Mouse (Mus musculus) heart, embryonic 12.5 days (tissue): Measurements from ENCODE around the gene Pank3. TPM values are rescaled to one million over a fixed set of nuclear protein-coding genes. Genes with fewer than 3 reads are reported as not detected.

Experiments
- ATAC-seq: fragments of 200-750 bp; cut with Nextera tagmentation; 2 replicates; pipeline ENCODE4 v1.8.0; 2017; ENCODE audit warnings: moderate TSS enrichment, moderate library complexity; ENCODE audit not compliant: insufficient number of reproducible peaks, low FRiP score
- H3K27ac ChIP-seq: fragments of 300-500 bp; sonication (generic); 2 replicates; pipeline ENCODE4 v1.5.1; 2016; ENCODE audit warnings: mild to moderate bottlenecking, moderate library complexity; ENCODE audit not compliant: poor library complexity, severe bottlenecking
- H3K27me3 ChIP-seq: fragments of 300-500 bp; sonication (generic); replicated peaks from 2 replicates; pipeline ENCODE4 v1.6.1; 2016; ENCODE audit warnings: mild to moderate bottlenecking, moderate library complexity
- H3K36me3 ChIP-seq: fragments of 300-500 bp; sonication (generic); 2 replicates; pipeline ENCODE4 v1.6.1; 2016; ENCODE audit warnings: mild to moderate bottlenecking, moderate library complexity
- H3K4me1 ChIP-seq: fragments of 300-500 bp; sonication (generic); replicated peaks from 2 replicates; pipeline ENCODE4 v1.6.1; 2016; ENCODE audit warnings: mild to moderate bottlenecking
- H3K4me2 ChIP-seq: fragments of 300-500 bp; sonication (generic); 2 replicates; pipeline ENCODE4 v1.6.1; 2016; ENCODE audit warnings: mild to moderate bottlenecking, moderate library complexity
- H3K4me3 ChIP-seq: fragments of 300-500 bp; sonication (generic); 2 replicates; pipeline ENCODE4 v1.5.1; 2016; ENCODE audit warnings: mild to moderate bottlenecking
- H3K9ac ChIP-seq: fragments of 300-500 bp; sonication (generic); 2 replicates; pipeline ENCODE4 v1.6.1; 2016; ENCODE audit warnings: mild to moderate bottlenecking, moderate library complexity
- H3K9me3 ChIP-seq: fragments of 300-500 bp; sonication (generic); replicated peaks from 2 replicates; pipeline ENCODE4 v1.6.1; 2016; ENCODE audit warnings: mild to moderate bottlenecking, moderate library complexity
- WGBS: fragments of 180-500 bp; shearing (Covaris S2); methylation state at CpG from one replicate; pipeline ENCODE4 v1.1.7; 2016; 5-methylcytosine and 5-hydroxymethylcytosine counted together
- polyA plus RNA-seq: library from polyadenylated mRNA; unstranded; fragments of >200 nt; fragmentation: Nextera tagmentation; extraction: Ambion mirVana; gene quantifications from 2 replicates; pipeline ENCODE4 v1.2.1, GENCODE M21; 2016

Gene Pank3
- polyA plus RNA-seq, 1 experiment from 2014 or later: 15.0 TPM

GRCm38 (mm10) chr11:35754906-35755418 lies 14.3 kb upstream of the Pank3 start:
- Histone ChIP-seq H3K4me1 (peaks cover 1% of the 10 kb centered on the region; the same call in 1 of the 2 replicates), H3K27me3 (no peaks in the 10 kb centered on the region), H3K4me3 (no peak overlapping the region), H3K4me2 (no peak overlapping the region), H3K9me3 (no peaks in the 10 kb centered on the region), H3K36me3 (no peaks in the 10 kb centered on the region), H3K9ac (no peak overlapping the region), H3K27ac (no peak overlapping the region)
- 89% methylated on average over 4 of the region's 4 CpGs for WGBS
- ATAC-seq: no peak

DNA sequence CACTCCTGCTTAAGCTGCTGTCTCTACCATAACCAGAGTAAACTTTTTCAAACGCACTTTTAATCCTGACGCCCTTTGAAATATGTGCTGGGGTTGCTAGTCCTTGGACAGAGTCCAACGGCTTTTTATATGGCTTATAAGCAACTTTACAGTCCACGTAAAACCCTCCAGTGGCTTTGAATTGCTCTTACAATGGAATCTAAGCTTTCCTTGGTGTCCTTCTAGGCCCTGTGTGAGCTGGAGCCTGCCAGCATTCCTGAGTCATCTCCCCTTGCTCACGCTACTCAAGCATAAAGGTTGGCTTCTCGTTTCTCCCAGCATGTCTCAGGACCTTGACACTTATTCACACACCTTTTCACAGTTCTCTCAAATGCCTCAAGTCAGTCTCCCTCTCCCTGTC lies 13.7 kb upstream of the Pank3 start:
- H3K9ac ChIP-seq: no peak overlapping the region
- H3K27me3 ChIP-seq: 0 out of 2 replicates have a peak, but pooled peaks cover under 1% of the 10 kb centered on the region
- WGBS: 62% methylated on average over 6 of the region's 6 CpGs
- H3K4me2 ChIP-seq: no peak overlapping the region
- no peak for ATAC-seq
- peaks cover 4% of the 10 kb centered on the region; the same call in 1 of the 2 replicates for H3K4me1 ChIP-seq
- no peak overlapping the region for H3K27ac ChIP-seq
- H3K9me3 ChIP-seq: no peaks in the 10 kb centered on the region
- H3K4me3 ChIP-seq: no peak overlapping the region
- H3K36me3 ChIP-seq: no peaks in the 10 kb centered on the region

- H3K4me2 ChIP-seq: no peak overlapping the region
- no peak overlapping the region for H3K9ac ChIP-seq
- no peak overlapping the region for H3K27ac ChIP-seq
- 71% methylated on average over 11 of the region's 11 CpGs for WGBS
- H3K36me3 ChIP-seq: no peaks in the 10 kb centered on the region
- 0 out of 2 replicates have a peak, but pooled peaks cover 4% of the 10 kb centered on the region for H3K27me3 ChIP-seq
- no peaks in the 10 kb centered on the region for H3K9me3 ChIP-seq
- H3K4me3 ChIP-seq: no peak overlapping the region
- ATAC-seq: no peak
- peaks cover 4% of the 10 kb centered on the region; the same call in 1 of the 2 replicates for H3K4me1 ChIP-seq
Measured at GRCm38 (mm10) chr11:35756411-35757303, 12.6 kb upstream of the Pank3 start.

DNA sequence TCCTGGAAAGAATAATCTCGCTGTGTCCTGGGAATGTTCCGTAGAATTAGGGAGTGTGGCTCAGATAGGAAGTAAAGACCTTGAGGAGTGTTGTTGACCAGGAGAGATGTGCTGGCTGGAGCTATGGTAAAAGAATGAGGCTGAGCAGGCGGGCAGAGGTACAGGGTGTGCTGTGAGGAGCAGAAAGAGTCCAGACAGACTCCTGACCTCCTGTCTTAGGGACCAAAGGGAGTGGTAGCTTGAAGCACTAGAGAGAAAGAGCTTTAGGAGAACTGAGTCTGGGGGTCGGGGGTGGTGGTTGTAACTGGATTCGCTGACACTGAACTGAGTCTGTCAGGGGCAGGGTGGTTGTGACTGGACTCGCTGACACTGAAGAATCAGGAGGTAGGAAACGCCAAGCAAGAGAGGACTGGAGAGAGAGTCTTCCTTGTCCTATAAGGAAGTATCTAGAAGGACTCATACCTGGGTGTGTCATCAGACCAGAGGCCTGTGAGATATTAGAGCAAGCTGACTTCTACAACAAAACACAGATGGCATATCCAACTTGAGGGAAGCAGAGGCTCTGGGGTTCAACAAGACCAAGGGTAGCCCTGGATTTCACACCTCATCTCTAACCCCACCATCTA lies 9.2 kb upstream of the Pank3 start:
- Histone ChIP-seq H3K9ac (no peak overlapping the region), H3K9me3 (no peaks in the 10 kb centered on the region), H3K27ac (no peak overlapping the region), H3K4me3 (no peak overlapping the region), H3K4me1 (peaks cover 4% of the 10 kb centered on the region; the same call in 1 of the 2 replicates), H3K36me3 (no peaks in the 10 kb centered on the region), H3K27me3 (0 out of 2 replicates have a peak, but pooled peaks cover 4% of the 10 kb centered on the region), H3K4me2 (no peak overlapping the region)
- ATAC-seq: no peak
- WGBS: 48% methylated on average over 7 of the region's 7 CpGs

DNA sequence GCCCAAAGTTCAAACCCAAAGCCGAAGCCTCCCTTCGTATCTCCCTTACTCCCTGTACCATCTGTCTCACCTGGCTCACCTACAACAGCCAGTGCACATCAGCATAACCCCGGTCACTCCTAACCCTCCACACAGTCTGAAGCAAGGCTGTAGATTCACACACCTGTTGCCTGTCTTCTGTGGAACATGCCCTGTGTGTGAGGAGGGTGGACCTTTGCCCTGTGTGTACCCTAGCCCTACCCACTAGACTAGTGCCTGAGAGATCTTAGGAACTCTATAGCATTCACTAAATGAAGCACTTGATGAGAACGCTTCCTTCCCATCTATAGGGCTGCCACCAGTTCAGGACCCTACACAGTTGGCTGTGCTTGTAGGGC lies 8.7 kb upstream of the Pank3 start:
- H3K4me2 ChIP-seq: no peak overlapping the region
- no peak for ATAC-seq
- H3K9me3 ChIP-seq: no peaks in the 10 kb centered on the region
- H3K4me1 ChIP-seq: peaks cover 4% of the 10 kb centered on the region; the same call in 1 of the 2 replicates
- H3K36me3 ChIP-seq: no peaks in the 10 kb centered on the region
- WGBS: 91% methylated on average over 4 of the region's 4 CpGs
- 0 out of 2 replicates have a peak, but pooled peaks cover 4% of the 10 kb centered on the region for H3K27me3 ChIP-seq
- H3K27ac ChIP-seq: no peak overlapping the region
- H3K9ac ChIP-seq: no peak overlapping the region
- no peak overlapping the region for H3K4me3 ChIP-seq

- ATAC-seq: no peak
Measured at GRCm38 (mm10) chr11:35766845-35767244, 2.4 kb upstream of the Pank3 start.

DNA sequence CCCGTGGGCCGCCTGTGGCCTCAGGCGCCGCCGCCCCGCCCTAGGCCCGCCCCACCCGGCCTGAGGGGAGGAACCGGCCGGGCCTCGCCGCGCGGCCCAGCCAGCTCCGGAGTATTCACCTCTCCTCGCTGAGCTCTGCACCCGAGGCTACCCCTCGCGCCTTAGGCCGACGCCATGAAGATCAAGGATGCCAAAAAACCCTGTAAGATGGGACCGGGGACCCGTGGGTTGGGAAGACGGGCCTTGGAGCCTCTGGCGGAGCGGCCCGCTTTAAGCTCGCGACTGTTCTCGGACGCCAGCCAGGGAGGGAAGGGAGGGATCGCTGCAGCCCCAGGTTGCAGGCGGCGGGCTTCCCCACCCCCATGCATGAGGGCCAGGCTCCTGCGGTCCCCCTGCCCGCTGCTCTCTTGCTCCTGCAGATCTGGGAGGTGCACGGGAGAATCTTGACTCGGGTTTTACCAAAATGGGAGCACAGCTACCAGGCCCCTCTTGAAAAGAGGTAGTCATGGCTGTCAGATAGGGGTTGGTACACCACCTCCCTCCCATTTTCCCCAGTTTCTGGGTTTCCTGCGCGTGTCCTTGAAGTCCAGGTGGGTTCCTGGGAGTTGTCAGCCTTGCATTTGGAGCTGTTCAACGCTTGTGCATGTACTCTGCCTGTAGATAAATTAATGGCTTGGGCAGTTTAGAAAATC lies 608 bp downstream of the Pank3 start:
- WGBS: under 1% methylated on average over 35 of the region's 41 CpGs
- ATAC-seq: peak; percentile 93
- Histone ChIP-seq H3K9me3 (no peaks in the 10 kb centered on the region), H3K9ac (peak overlapping the region; percentile 90), H3K36me3 (peaks cover 5% of the 10 kb centered on the region), H3K27me3 (peaks cover 8% of the 10 kb centered on the region; the same call in 1 of the 2 replicates), H3K4me2 (peak overlapping the region; percentile 93), H3K4me3 (peak overlapping the region; percentile 69), H3K4me1 (peaks cover 14% of the 10 kb centered on the region), H3K27ac (peak overlapping the region; percentile 89)

More at GRCm38 (mm10) chr11:35766845-35767244, 2.4 kb upstream of the Pank3 start:
- H3K27ac ChIP-seq: no peak overlapping the region
- H3K9me3 ChIP-seq: no peaks in the 10 kb centered on the region
- H3K36me3 ChIP-seq: no peaks in the 10 kb centered on the region
- H3K4me1 ChIP-seq: peaks cover 13% of the 10 kb centered on the region
- WGBS: 86% methylated on average over 5 of the region's 5 CpGs
- H3K4me3 ChIP-seq: no peak overlapping the region
- H3K27me3 ChIP-seq: peaks cover 8% of the 10 kb centered on the region; the same call in 1 of the 2 replicates
- H3K4me2 ChIP-seq: no peak overlapping the region
- no peak overlapping the region for H3K9ac ChIP-seq

- WGBS: 56% methylated on average over 9 of the region's 9 CpGs
- Histone ChIP-seq H3K9ac (peak overlapping the region; percentile 90), H3K27ac (no peak overlapping the region), H3K4me1 (peaks cover 14% of the 10 kb centered on the region), H3K9me3 (no peaks in the 10 kb centered on the region), H3K4me3 (peak overlapping the region; percentile 69), H3K4me2 (peak overlapping the region; percentile 93), H3K36me3 (peaks cover 6% of the 10 kb centered on the region), H3K27me3 (0 out of 2 replicates have a peak, but pooled peaks cover 5% of the 10 kb centered on the region)
- ATAC-seq: no peak
Measured at GRCm38 (mm10) chr11:35770741-35771504, 1.6 kb downstream of the Pank3 start.

GRCm38 (mm10) chr11:35775606-35776005 lies 6.3 kb downstream of the Pank3 start:
- WGBS: 92% methylated on average over 3 of the region's 3 CpGs
- no peak for ATAC-seq
- no peak overlapping the region for H3K4me3 ChIP-seq

GRCm38 (mm10) chr11:35776452-35776851 lies 7.2 kb downstream of the Pank3 start:
- Histone ChIP-seq H3K27me3 (no peaks in the 10 kb centered on the region), H3K9ac (no peak overlapping the region), H3K4me1 (0 out of 2 replicates have a peak, but pooled peaks cover 3% of the 10 kb centered on the region), H3K36me3 (peaks cover 46% of the 10 kb centered on the region), H3K4me3 (no peak overlapping the region), H3K9me3 (0 out of 2 replicates have a peak, but pooled peaks cover 2% of the 10 kb centered on the region), H3K4me2 (no peak overlapping the region), H3K27ac (no peak overlapping the region)
- no peak for ATAC-seq
- WGBS: 90% methylated on average over 3 of the region's 3 CpGs

More at GRCm38 (mm10) chr11:35775606-35776005, 6.3 kb downstream of the Pank3 start:
- Histone ChIP-seq H3K27ac (no peak overlapping the region), H3K9me3 (0 out of 2 replicates have a peak, but pooled peaks cover 2% of the 10 kb centered on the region), H3K36me3 (peaks cover 45% of the 10 kb centered on the region), H3K9ac (no peak overlapping the region), H3K27me3 (no peaks in the 10 kb centered on the region), H3K4me1 (peaks cover 11% of the 10 kb centered on the region), H3K4me2 (no peak overlapping the region)
